Mouse (Mus musculus): ENCODE measurements at regions not wholly inside any gene's neighbourhood (a gene's known extent, or its start where the extent isn't known, plus 50 kb on each side); places are given as distances from the start of the nearest gene placed in this dataset.

DNA sequence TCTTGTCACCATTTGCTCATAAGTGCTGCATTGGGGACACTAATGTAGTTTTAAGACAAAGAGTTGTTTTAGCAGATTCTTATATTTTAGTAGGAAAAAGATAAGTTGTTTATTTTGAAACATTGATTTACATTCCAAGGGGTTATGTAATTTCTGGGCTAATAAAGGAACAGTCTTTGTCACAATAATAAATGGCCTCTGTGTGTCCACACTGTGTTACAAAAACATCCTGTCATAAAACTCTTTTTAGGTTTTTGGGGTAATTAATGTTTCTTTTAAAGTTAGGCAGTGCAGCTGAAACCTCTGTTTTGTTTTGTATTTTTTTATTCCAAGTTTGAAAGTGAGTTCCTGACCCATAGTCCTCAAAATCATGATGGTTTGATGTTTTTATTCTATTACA lies 210.4 kb upstream of the Col3a1 start:
- H3K27me3 ChIP-seq (replicated peaks; ENCODE audit: low read depth, poor library complexity, severe bottlenecking): no peaks in the 10 kb centered on the region
- H3K27ac ChIP-seq (replicated peaks): no peak overlapping the region
- H3K9me3 ChIP-seq: no peaks in the 10 kb centered on the region
- H3K4me1 ChIP-seq: no peaks in the 10 kb centered on the region
- H3K4me3 ChIP-seq: no peak overlapping the region
- no peaks in the 10 kb centered on the region for H3K36me3 ChIP-seq (replicated peaks)
- no peak for DNase-seq (ENCODE audit: low spot score)

DNA sequence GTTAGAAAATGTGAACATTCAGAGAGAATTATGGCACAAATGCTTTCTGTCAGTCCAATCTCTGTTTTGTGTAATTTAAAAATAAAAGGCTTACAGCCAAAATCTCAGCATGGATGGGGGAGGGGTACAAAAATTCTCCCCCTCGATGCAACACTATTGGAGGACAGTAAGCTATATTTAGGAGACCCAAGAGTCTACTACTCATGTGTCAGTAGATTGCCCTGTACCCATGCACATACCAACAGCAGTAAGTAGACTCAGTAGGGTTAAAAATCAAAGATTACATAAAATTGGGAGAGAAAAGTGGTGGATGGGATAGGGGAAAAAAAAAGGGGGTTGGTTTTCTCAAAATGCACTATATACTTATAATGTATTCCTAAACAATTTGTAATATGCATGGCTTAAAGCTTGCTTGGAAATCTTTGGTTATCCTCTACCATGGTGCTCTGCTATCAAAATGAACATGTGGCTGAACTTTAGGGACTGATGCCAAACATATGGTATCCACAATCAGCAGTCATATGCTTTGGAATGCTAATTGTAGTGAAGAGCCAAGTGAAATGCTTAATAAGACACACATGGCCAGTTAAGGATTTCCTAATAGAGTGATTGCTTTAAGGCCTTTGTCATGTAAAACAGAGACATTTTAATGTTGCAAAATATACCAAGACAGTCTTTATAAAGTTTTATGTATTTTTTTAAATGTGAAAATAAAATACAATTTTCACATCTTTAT lies 194.8 kb upstream of the Col3a1 start:
- Histone ChIP-seq H3K4me1 (no peaks in the 10 kb centered on the region), H3K27me3 (replicated peaks; ENCODE audit: low read depth, poor library complexity, severe bottlenecking) (no peaks in the 10 kb centered on the region), H3K9me3 (no peaks in the 10 kb centered on the region), H3K4me3 (no peak overlapping the region), H3K36me3 (replicated peaks) (no peaks in the 10 kb centered on the region), H3K27ac (replicated peaks) (no peak overlapping the region)
- 54% methylated on average over 1 of the region's 1 CpGs for WGBS
- DNase-seq (ENCODE audit: low spot score): no peak

DNA sequence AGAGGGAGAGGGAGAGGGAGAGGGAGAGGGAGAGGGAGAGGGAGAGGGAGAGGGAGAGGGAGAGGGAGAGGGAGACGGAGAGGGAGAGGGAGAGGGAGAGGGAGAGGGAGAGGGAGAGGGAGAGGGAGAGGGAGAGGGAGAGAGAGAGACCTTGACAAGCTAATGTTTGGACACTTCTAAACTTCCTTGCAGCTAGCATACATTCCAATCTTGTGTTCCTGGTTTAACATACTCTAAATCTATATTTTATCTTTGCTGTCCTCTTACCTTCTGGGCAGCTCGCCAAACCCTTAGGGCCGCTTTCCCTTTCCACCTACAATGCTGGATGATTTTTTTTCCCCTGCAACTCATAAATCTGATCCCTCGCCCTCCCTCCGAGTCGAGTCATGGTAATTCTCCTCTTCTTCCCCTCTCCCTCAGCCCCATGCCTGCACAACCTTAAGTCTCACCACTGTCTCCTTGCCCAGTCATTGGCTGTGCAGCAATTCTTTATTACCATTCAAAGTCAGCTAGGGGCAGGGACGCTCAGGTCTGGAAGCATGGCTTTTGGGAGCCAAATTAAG lies 176.1 kb upstream of the Col3a1 start:
- H3K36me3 ChIP-seq (replicated peaks): no peaks in the 10 kb centered on the region
- H3K4me3 ChIP-seq: no peak overlapping the region
- WGBS: 71% methylated on average over 7 of the region's 7 CpGs
- H3K27me3 ChIP-seq (replicated peaks; ENCODE audit: low read depth, poor library complexity, severe bottlenecking): no peaks in the 10 kb centered on the region
- no peaks in the 10 kb centered on the region for H3K9me3 ChIP-seq
- H3K4me1 ChIP-seq: no peaks in the 10 kb centered on the region
- no peak for DNase-seq (ENCODE audit: low spot score)
- H3K27ac ChIP-seq (replicated peaks): no peak overlapping the region

DNA sequence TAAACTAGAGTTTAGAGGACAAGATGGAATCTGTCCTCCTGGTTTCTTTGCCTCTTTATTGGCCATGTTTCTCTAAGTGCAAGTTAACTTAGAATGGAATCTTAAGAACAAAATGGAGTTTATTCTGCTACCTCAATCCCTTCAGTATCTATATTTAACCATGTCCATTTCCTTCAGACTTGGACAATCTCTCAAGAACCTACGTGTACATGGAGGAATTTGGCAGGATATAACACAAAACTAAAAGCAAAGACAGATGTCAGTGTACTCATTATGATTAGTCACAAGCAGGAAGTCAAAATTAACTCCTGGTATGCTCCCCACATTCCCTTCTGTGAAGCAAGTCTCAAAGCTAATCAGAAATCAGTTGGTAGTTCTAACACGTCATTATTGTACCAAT lies 164.3 kb upstream of the Col3a1 start:
- H3K27me3 ChIP-seq (replicated peaks; ENCODE audit: low read depth, poor library complexity, severe bottlenecking): no peaks in the 10 kb centered on the region
- H3K4me1 ChIP-seq: no peaks in the 10 kb centered on the region
- DNase-seq (ENCODE audit: low spot score): no peak
- H3K36me3 ChIP-seq (replicated peaks): no peaks in the 10 kb centered on the region
- H3K4me3 ChIP-seq: no peak overlapping the region
- H3K9me3 ChIP-seq: no peaks in the 10 kb centered on the region
- WGBS: 67% methylated on average over 2 of the region's 2 CpGs
- H3K27ac ChIP-seq (replicated peaks): no peak overlapping the region

GRCm38 (mm10) chr1:45181632-45182031 lies 129.7 kb upstream of the Col3a1 start:
- Histone ChIP-seq H3K27me3 (replicated peaks; ENCODE audit: low read depth, poor library complexity, severe bottlenecking) (no peaks in the 10 kb centered on the region), H3K27ac (replicated peaks) (no peak overlapping the region), H3K36me3 (replicated peaks) (no peaks in the 10 kb centered on the region), H3K4me3 (no peak overlapping the region), H3K4me1 (no peaks in the 10 kb centered on the region), H3K9me3 (no peaks in the 10 kb centered on the region)
- no peak for DNase-seq (ENCODE audit: low spot score)
- 96% methylated on average over 1 of the region's 1 CpGs for WGBS

- H3K36me3 ChIP-seq (replicated peaks): no peaks in the 10 kb centered on the region
- no peak overlapping the region for H3K27ac ChIP-seq (replicated peaks)
- no peaks in the 10 kb centered on the region for H3K9me3 ChIP-seq
- H3K4me3 ChIP-seq: no peak overlapping the region
- no peaks in the 10 kb centered on the region for H3K4me1 ChIP-seq
- DNase-seq (ENCODE audit: low spot score): no peak
- H3K27me3 ChIP-seq (replicated peaks; ENCODE audit: low read depth, poor library complexity, severe bottlenecking): no peaks in the 10 kb centered on the region
These were observed 126.0 kb upstream of the Col3a1 start for GRCm38 (mm10) chr1:45185341-45185740.

DNA sequence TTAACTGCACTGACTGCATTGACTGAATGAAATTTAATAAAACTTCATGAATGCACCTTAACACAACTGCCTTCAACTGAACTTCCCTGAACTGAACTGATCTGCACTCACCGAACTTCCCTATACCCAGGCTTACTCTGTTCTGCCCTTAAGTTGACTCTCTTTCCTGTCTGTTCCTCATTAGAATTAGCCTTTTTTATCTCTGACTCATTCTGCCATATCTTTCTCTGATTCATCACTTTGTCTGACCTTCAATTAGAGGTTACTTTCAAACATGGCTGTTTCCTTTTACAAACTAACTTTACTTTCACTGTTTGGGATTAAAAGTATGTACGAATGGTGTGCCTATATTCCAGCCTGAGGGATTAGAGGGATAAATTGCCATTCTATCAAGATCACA lies 103.4 kb upstream of the Col3a1 start:
- no peaks in the 10 kb centered on the region for H3K4me1 ChIP-seq
- no peaks in the 10 kb centered on the region for H3K27me3 ChIP-seq (replicated peaks; ENCODE audit: low read depth, poor library complexity, severe bottlenecking)
- 78% methylated on average over 2 of the region's 2 CpGs for WGBS
- H3K36me3 ChIP-seq (replicated peaks): no peaks in the 10 kb centered on the region
- H3K27ac ChIP-seq (replicated peaks): no peak overlapping the region
- no peak for DNase-seq (ENCODE audit: low spot score)
- H3K9me3 ChIP-seq: no peaks in the 10 kb centered on the region
- no peak overlapping the region for H3K4me3 ChIP-seq

- DNase-seq (ENCODE audit: low spot score): no peak
- Histone ChIP-seq H3K4me3 (no peak overlapping the region), H3K27me3 (replicated peaks; ENCODE audit: low read depth, poor library complexity, severe bottlenecking) (no peaks in the 10 kb centered on the region), H3K9me3 (no peaks in the 10 kb centered on the region), H3K36me3 (replicated peaks) (no peaks in the 10 kb centered on the region), H3K27ac (replicated peaks) (no peak overlapping the region), H3K4me1 (no peaks in the 10 kb centered on the region)
- WGBS: 76% methylated on average over 1 of the region's 1 CpGs
These were observed 95.1 kb upstream of the Col3a1 start for GRCm38 (mm10) chr1:45216272-45216671.

All from embryonic facial prominence, embryonic 10.5 days (tissue).